Mouse (Mus musculus): ENCODE results near the gene Gspt1.

- TF ChIP-seq CTCF (IDR thresholded peaks at IDR 0.05; ENCODE audit: low read depth) (no peak), EP300 (IDR thresholded peaks at IDR 0.05; ENCODE audit: low read depth) (no peak)
Measured at GRCm38 (mm10) chr16:11203600-11204390, 50.3 kb downstream of the Gspt1 start.

Measured in heart, postnatal 0 days (tissue).